Mouse (Mus musculus) frontal cortex, postnatal 36 days (tissue): ENCODE results near the gene Ccdc187.
A peak's percentile ranks its signal among the peaks of the same experiment; 100 is the strongest.

Source experiments
- DNase-seq, 2 experiments: peaks; one replicate each; pipeline ENCODE4 v3.0.0; 2022; ENCODE audit warnings: low spot score in 2 of 2

Ccdc187 gene

DNA sequence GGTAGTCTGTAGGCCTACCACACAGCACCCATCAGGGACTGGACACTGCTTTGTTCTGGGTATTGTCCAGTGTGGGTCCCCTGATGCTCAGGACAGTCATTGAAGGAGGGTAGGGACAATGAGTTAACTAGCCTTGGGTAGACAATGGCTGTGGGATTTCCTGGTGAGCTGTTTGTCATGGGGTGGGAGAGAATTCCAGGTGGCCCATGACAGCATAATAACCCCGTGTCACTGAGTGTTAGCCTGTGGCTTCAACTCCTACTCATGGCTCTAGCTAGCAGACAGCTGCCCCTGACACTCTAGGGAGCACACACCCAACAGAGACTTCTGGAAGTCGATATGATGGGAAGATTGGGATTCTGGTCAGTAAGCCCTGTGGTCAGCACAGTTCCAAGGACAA is at the start of gene Ccdc187:
Gene Ccdc187, minus strand, starts transcription at position 101 of the 400 bp plus-strand sequence.
- DNase-seq, result no peak

DNA sequence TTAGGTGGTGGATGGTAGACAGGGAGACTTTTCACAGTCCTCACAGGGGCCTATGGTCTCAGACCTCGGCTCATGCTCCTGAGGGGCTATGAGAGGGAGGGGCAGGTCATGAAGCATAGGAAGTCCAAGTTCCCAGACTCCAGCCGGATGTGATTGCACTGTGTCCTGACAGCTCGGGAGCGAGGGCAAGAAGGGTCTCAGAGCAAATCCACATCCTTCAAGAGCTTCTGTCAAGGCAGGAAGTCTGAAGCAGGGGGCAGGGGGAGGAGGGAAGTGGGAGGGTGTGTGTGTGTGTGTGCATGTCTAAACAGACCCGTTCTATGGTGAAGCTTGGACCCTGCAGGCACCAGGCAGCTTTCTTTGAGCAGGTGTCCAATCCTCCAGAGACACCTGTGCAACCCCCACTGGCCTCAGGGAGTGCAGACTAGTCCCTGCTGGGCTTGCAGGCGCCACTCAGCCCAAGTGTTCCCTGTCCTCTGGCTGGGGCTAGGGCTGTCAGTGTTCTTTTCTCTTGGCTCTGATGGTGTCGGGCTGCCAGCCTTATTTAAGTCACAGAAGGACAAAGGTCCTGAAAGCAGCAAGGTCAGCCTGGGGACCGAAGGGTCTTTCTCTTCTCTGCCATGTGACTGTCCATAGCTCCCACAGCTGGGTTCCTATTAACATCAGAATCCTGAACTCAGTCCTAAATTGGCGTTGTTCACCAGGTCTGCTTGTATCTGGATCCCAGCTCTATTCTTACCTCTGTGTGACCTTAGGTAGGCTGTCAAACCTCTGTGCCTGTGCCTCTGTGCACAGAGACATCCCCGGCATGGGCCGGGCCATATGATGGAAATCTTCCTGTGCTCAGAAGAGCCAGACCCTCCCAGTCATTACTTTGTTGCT is 48.5 kb upstream of the Ccdc187 start:
- no peak for DNase-seq

- peak; percentile 78 to 83 for DNase-seq
Observed at GRCm38 (mm10) chr2:26342044-26342443, 47.7 kb upstream of the Ccdc187 start.

- DNase-seq, result peak; percentile 61 to 63
Observed at GRCm38 (mm10) chr2:26341510-26341981, 47.2 kb upstream of the Ccdc187 start.

DNA sequence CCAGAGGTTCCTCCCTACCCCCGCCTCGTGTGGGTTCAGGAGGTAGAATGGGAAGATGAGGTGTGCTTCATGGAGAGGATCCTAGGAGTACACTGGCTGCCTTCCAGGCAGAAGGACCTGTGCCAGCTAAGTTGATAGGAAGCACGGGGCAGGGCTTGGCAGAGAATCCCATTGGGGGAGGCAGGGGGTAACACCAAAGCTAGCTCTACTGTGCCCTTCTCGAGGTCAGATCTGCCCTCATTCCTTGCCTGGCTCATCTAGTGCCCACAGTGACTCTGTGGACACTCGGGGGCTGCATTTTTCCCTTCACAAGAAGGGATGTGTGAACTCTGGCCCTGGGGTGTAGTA is 44.8 kb upstream of the Ccdc187 start:
- DNase-seq, result no peak

GRCm38 (mm10) chr2:26338302-26339203 is 44.2 kb upstream of the Ccdc187 start:
- no peak for DNase-seq

DNA sequence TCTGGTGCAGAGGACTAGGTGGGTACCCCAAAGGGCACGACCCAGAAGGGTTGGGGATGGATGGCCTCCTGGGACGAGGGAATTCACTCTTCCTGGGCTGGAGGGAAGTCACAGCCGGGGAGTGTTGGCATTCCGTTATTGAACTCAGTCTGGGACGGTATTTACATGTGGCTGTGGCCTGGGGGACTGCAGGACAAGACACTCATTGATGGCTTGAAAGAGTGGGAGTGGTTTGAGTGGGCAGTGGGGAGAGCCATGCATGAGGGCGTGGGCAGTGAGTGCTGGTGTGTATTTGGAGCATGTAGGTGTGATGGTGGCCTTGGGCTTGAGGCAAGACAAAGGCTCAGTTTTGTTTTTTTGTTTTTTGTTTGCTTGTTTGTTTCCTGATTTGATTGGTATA is 36.3 kb upstream of the Ccdc187 start:
- DNase-seq, result no peak

GRCm38 (mm10) chr2:26330056-26330468 is 35.7 kb upstream of the Ccdc187 start:
- no peak for DNase-seq

DNA sequence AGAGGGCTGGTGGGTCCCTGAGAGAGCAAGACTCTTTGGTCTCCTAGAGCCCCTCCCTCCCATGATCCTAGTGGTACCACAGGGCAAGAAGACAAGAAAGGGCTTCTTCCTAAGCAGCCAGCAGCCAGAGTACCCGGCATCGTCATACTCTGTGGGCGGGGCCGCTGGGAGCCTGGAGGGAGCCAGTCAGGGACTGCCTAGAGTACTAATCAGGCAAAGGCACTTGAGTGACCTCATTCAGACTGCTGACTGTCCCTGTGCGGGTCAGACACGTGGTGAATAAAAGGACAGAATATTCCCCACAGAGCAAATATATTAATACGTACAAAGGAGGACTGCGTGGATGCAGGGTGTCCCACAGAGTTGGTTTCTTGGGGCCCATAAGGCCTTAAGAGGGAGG is 35.0 kb upstream of the Ccdc187 start:
- DNase-seq, result no peak

DNA sequence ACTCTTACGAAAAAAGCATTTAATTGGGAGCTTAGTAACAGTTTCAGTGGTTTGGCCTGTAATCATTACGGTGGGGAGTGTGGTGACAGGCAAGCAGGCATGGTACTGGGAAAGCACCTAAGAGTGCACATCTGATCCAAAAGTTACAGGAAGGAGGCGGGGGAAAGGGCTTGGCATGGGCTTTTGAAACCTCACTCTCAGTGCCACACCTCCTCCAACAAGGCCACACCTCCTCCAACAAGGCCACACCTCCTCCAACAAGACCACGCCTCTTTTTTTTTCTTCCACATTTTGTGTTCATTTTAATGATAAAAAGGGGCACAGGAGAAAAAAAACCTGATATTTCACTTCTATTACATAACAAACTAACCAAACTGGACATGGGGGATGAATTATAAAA is 33.5 kb upstream of the Ccdc187 start:
- DNase-seq, result no peak

- no peak for DNase-seq
Observed at GRCm38 (mm10) chr2:26325386-26326181, 31.2 kb upstream of the Ccdc187 start.

- peak in 1 of 2 experiments; percentile 69 for DNase-seq
Observed at GRCm38 (mm10) chr2:26324917-26325316, 30.6 kb upstream of the Ccdc187 start.

- DNase-seq, result no peak
Observed at GRCm38 (mm10) chr2:26323589-26324325, 29.4 kb upstream of the Ccdc187 start.

DNA sequence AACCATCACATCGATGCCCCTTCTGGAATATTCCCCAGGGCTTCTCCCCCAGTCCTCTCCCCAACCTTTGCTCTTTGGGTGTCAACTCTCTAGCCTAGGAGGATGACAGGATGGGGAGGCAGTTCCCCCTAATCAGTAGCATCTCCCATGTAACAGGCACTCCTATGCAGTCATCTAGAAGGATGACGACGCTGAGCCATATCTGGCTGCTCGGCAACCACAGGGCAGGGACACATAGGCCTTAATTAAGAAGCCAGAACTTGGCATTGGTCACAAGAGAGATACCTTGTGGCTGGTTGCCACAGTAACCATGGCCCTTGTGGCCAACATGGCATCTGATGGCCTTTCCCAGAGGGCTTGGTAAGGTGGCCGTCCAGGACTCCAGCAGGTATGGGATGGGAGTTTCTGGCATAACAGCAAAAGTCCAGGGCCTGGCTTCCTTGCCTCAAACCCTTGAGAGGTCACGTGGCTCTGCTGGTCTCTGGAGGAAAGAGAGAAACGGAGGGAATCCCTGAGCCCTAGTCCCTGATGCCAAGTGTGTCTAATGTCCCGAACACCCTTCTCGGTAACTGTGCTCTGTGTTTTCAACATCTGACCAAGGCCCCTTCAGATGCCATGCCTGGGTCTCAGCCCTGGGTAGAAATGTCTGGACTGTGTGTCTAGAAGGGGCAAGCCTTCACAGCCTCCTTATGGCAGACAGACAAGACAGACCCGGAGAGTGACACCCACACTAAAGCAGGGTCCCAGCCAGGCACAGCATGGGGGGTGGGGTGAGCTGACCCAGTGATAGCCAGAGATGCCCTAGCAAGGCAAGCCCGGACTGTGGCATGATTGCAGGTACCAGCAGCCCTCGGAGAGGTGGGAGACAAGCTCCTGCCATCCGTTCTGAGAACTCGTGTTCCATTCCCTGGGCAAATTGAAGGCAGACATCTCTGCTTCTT is 26.2 kb upstream of the Ccdc187 start:
- no peak for DNase-seq

DNA sequence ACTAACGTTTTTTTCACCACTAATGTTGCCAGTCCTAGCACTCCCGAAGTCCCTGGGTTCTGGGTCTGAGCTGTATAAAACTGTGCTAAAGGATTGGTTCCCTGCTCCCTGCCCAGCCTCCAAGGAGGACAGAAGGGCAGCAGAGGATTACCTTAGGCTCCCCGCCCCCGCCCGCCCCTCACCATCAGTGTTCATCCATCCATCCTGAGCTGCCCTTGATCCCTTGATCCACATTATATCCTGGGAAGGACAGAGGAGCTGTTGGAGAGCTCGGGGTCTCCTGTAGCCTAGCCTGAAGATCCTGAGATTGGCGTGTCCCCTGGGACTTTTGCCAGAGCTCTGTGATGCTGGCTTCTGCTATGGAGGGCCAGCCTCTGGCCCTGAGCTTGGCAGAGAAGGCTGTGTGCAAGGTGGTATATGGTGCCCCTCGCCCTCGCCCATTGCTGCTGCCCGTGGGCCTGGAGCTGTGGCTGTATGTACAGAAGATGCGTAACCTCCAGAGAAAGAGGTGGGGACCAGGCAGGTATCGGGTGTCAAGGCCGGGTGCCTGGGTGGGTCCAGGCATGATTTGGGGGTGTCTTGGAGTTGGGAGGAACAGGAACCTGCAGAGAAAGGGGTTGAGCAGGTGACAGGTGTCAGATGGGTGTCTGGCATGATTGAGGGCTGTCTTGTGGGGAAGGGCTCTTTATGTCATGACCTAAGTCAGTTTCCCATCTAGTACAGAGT is 25.3 kb upstream of the Ccdc187 start:
- DNase-seq, result no peak

GRCm38 (mm10) chr2:26319109-26319508 is 24.8 kb upstream of the Ccdc187 start:
- no peak for DNase-seq

- no peak for DNase-seq
Observed at GRCm38 (mm10) chr2:26317991-26318672, 23.8 kb upstream of the Ccdc187 start.

DNA sequence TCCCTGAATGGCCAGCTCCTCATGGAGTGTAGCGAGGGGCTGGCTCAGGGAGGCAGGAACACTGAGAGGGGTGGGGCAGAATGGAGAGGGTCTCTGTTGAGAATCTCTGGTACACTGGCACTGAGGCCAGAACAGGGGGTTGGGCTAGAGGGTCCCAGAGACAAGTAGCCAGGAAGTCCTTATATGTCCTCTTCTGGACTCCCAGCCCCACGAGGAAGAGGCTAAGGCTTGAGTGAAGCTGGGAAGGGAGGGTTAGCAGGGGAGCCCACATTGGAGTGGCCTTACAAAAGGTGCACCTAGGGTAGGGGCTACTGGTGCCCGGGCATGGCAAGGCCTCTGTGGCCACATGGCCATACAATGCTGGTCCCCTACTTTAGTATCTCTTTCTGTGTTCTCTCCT is 23.0 kb upstream of the Ccdc187 start:
- no peak for DNase-seq
